Mouse (Mus musculus) stomach, postnatal 0 days (tissue): ENCODE measurements around the gene Speg.

Experiments used
- CTCF ChIP-seq: IDR thresholded peaks from 2 replicates; pipeline ENCODE4 v1.5.1; 2016; ENCODE audit warnings: antibody characterized with exemption, low read depth, mild to moderate bottlenecking, moderate library complexity
- EP300 ChIP-seq: optimal IDR thresholded peaks from 2 replicates; pipeline ENCODE3; 2016; ENCODE audit warnings: antibody characterized with exemption

DNA sequence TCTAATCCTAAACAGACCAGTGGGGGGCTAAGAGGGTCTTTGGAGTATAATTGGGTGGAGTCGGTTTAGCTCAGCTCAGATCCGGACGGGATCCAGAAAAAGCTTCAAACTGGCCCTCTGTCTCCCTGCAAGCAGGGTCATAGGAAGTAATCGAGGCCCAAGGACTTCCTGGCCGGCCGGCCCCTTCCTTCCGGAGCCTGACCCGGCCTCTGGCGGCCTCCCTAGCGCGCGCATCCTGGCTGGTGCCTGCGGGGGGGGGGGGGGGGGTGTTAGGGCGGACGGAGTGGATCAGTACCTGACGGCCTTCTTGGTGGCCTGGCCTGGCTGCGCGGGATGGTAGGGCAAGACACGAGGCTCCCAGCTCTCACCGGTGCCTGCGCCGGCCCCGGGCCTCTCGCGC, 103.4 kb downstream of the Speg start:
- TF ChIP-seq CTCF (no peak), EP300 (no peak)
